Mouse (Mus musculus) kidney, postnatal 14 days (tissue): Measurements from ENCODE around the gene Iapp.
"Not testable (repeated sequence)": the region's sequence is repeated elsewhere in the genome, so short reads cannot be mapped to it uniquely, and the experiment has no call there.

Experiments used
- DNase-seq: peaks from one replicate; pipeline ENCODE4 v3.0.0; 2022; ENCODE audit warnings: mixed read lengths

Gene Iapp

DNA sequence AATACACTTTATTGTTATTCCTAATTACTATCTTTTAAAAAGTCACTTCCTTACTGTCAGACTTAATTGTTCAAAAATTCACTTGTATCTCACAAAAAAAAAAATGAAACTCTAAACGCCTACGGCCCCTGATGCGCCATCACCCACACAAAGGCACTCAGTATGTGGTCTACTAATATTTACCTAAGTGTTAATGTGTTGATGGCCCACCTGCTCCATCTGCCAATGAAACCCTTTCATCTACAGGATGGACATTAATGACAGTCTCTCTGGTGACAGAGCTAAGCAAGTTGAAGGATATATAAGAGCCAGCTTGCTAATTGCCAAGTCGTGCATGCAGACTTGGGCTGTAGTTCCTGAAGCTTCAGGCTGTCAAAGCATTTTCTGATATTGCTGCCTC is at the start of gene Iapp:
TSS of gene Iapp (plus strand) at position 326 of the 400 bp plus-strand sequence.
- no peak for DNase-seq

- DNase-seq: not testable (repeated sequence)
Observed at GRCm38 (mm10) chr6:142250738-142251307, 47.4 kb upstream of the Iapp start.

GRCm38 (mm10) chr6:142275721-142276442 is 22.3 kb upstream of the Iapp start:
- no peak for DNase-seq

DNA sequence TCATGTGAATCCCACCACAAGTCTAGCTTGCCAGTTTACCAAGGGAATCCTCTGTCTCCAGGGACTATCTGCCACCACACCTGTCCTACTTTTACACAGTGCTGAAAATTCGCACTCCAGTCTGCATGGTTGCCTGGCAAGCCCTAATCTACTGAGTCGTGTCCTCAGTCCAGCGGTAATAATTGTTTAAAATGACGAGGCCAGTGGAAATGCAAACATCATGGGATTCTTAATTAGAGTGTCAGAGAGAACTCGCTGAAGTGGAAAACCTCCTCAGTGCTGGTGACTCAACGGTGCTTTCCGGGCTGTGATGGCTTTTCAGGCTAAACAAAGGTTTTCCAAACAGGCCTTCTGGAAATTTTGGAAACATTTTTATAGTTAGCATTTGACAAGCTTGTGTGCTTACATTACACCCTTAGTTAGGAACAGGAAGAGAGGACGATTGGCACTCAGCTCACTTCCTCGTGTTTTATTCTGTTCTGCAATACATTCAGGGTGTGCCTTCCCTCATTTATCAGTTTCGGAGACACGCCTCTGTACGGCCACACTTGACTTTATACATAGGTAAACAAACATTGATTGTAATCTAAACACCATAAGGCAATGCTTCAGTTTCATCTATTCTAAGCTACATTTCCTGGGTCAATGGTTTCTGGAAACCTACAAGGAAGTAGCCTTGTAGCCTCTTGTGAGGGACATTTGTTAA is 8.7 kb upstream of the Iapp start:
- DNase-seq: no peak

GRCm38 (mm10) chr6:142305076-142305475 is 6.9 kb downstream of the Iapp start:
- DNase-seq: no peak

GRCm38 (mm10) chr6:142314285-142314684 is 16.1 kb downstream of the Iapp start:
- DNase-seq: no peak

DNA sequence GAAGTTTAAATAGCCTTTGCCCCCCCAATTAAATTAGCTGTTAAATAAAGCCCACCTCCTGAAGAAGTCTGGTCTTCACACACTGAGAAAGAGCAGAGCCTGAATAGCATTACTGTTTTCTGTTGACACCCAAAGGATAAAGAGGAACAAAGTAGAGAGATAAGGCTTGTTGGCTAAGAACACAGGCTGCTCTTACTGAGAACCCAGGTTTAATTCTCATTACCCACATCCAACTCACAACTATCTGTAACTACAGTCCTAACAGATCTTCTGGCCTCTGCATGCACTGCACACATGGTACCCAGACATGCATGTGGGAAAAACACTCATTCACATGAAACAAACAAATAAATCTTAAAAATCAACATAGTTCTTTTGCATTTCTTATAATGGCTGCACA is 18.9 kb downstream of the Iapp start:
- DNase-seq: no peak

DNA sequence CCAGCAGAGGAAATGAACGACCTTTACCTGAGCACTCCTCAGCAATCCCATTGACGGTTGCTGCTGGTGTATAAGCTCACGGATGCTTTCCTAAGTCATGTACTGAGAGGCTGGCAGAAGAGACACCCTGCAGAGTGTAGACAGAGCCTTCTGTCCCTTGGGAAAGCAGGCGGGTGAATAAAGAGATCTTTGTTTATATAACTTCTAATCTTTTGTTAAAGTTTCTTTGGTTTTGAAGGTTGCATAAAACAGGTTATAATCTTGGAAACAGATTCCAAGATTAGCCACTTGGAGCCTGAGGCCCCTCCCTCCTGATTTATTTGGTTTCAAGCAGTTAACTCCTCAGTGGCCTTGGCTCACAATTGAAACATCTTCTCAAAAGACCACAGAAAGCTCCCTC is 24.7 kb downstream of the Iapp start, which contains the start of gene Slco1a5:
TSS of gene Slco1a5 (minus strand) at position 101 of the 400 bp plus-strand sequence.
- no peak for DNase-seq

GRCm38 (mm10) chr6:142326598-142326997 is 28.4 kb downstream of the Iapp start:
- DNase-seq: no peak

GRCm38 (mm10) chr6:142329201-142329600 is 31.0 kb downstream of the Iapp start:
- no peak for DNase-seq

DNA sequence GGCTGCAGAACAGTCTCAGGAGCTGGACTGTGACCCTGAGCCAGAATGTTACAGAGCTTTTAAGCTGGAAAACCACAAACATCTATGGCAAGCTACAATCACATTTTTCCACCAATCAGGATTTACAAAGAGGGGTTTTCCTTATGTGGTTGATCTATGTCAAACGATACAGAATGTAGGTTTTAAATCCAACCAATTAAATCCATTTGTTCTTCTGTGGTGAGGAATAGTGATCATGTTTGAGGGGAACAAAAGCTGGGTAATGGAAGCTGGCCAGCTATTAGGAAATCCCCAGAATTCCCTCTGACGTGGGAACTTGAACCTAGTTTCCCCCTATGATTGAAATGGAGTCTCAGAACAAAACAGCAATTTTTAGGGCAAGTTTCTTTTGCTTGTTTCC is 40.7 kb downstream of the Iapp start:
- no peak for DNase-seq

GRCm38 (mm10) chr6:142339576-142339975 is 41.4 kb downstream of the Iapp start:
- no peak for DNase-seq

DNA sequence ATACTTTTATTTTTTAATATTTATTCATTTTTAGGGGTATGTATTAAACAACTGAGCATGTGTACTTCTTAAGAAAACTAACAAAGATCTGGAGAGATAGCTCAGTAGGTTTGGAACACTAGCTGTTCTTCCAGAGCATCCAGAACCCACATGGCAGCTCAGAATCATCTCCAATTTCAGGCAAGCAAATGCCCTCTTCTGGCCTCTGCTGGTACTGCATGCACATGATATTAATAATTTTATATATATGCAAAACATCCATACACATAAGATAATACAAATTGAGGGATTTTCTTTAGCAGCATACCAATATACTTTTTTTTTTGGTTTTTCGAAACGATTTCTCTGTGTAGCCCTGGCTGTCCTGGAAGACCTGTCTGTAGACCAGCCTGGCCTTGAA is 45.3 kb downstream of the Iapp start:
- peak; percentile 48 for DNase-seq

GRCm38 (mm10) chr6:142345440-142346038 is 47.3 kb downstream of the Iapp start, which contains the start of gene Pyroxd1:
Gene Pyroxd1 (plus strand): TSS chr6:142345654.
- peak; percentile 91 for DNase-seq

DNA sequence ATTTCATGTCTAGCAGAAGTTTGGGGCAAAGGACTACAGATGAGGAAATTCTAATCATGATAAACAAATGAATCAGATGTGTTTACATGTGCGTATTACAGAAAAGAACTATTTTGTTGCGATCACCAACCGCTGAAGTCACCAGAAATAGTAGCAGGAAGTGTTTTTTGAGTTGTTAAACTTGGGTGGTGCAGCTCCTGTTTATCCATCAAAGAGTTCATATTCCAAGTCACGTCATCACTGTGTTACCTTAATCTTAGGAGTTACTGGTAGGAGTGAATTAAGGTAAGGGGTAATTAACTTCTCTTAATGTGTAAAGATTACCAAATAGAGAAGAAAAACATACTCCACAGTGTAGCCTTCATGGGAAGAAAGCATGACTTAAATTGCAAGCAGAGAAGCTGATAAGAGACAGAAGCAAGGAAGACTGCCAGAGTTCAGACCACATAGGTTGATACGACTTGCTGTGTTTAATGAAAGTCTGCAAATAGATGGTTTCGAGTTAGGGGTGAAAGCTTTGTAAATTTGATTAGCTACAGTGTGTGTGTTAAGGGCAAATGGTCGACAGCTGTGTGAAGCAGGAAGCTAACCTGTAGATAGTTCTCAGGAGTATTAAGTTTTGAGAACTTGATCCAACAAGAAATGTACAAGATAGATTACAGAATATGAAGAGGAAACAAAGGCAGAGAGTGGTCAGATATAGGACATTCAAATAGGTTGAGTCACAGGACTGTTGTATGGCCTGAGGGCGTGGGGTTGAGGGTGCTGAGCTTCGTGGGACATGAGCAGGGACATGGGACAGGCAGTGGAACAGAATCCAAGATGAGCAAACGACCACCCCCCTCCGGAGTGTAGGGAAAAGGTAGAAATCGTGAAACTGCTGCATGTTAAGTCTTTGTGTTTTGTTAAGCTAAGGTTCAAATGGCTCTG is 48.2 kb downstream of the Iapp start:
- no peak for DNase-seq

DNA sequence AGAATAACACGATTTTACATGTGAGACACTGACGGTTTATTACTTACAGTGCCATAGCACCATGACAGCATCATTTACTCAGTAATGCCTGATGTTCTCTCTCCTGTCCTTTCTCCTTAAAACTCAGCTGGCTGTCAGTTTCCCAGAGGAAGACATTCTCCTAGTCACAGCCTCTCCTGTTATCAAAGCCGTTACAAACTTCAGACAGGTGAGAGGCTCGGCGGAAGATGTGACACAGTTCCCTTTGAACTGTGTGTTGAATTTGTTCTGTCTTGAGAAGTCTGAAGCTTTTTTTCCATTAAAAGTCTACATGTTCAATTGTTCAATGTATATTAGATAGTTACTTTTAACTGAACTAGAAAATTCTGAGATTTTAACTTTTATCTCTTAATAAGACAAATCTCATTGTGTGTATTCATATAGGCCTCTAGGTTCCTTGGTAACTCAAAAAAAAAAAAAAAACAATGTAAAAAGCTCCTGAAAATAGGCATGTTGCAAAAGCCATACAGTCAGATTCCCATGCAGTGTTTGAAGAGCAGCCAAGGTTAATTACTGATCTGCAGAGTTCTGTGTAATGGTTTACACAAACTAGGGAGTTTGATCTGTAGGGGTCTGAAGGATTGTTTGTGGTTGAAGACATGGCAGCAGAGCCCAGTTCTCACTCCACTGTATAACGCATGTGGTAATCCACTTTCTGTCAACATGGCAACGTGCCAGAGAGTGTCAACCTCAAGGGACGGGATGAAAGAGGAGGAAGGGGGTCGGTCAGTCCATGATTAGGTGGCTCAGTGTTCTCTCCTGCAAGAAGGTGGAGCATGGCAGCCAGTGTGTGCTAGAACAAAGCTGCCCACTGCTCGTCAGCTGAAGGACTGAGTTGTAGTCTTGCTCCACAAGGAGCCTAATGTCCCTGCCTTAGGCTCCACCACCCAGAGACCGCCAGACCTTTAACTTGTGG is 49.5 kb downstream of the Iapp start:
- peak; percentile 49 for DNase-seq

GRCm38 (mm10) chr6:142352099-142352498 is 53.9 kb downstream of the Iapp start:
- not testable (repeated sequence) for DNase-seq
